Mouse (Mus musculus) WW6 (cell line): ENCODE results near the gene Gys1.
"Not testable (repeated sequence)": the region's sequence is repeated elsewhere in the genome, so short reads cannot be mapped to it uniquely, and the experiment has no call there.

Experiments
- DNase-seq: peaks from one replicate; pipeline ENCODE4 v3.0.0-alpha.2; 2013; ENCODE audit warnings: low read depth, low spot score

Gys1 gene

DNA sequence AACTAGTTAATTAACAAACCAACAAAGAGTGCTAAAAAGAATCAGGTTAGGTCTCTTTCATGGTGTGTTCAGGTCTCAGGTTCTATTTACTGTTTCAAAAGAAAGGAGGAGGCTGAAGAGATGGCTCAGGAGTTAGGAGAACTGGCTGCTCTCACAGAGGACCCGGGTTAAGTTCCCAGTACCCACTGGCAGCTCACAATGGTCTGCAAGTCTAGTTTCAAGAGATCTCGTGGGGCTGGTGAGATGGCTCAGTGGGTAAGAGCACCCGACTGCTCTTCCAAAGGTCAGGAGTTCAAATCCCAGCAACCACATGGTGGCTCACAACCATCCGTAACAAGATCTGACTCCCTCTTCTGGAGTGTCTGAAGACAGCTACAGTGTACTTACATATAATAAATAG lies 45.7 kb downstream of the Gys1 start:
- DNase-seq = not testable (repeated sequence)

GRCm38 (mm10) chr7:45481374-45481927 lies 46.8 kb downstream of the Gys1 start, which contains the start of gene Tulp2:
Tulp2 (plus strand) TSS chr7:45481877.
- no peak for DNase-seq

GRCm38 (mm10) chr7:45482166-45482565 lies 47.5 kb downstream of the Gys1 start:
- no peak for DNase-seq

GRCm38 (mm10) chr7:45484985-45485384 lies 50.3 kb downstream of the Gys1 start:
- not testable (repeated sequence) for DNase-seq

GRCm38 (mm10) chr7:45486158-45486557 lies 51.5 kb downstream of the Gys1 start:
- DNase-seq = no peak

GRCm38 (mm10) chr7:45486761-45487415 lies 52.2 kb downstream of the Gys1 start, which contains the start of gene Gm45808:
Gm45808 (minus strand) TSS chr7:45486811.
- DNase-seq = no peak

GRCm38 (mm10) chr7:45487861-45488292 lies 53.2 kb downstream of the Gys1 start:
- DNase-seq = no peak

DNA sequence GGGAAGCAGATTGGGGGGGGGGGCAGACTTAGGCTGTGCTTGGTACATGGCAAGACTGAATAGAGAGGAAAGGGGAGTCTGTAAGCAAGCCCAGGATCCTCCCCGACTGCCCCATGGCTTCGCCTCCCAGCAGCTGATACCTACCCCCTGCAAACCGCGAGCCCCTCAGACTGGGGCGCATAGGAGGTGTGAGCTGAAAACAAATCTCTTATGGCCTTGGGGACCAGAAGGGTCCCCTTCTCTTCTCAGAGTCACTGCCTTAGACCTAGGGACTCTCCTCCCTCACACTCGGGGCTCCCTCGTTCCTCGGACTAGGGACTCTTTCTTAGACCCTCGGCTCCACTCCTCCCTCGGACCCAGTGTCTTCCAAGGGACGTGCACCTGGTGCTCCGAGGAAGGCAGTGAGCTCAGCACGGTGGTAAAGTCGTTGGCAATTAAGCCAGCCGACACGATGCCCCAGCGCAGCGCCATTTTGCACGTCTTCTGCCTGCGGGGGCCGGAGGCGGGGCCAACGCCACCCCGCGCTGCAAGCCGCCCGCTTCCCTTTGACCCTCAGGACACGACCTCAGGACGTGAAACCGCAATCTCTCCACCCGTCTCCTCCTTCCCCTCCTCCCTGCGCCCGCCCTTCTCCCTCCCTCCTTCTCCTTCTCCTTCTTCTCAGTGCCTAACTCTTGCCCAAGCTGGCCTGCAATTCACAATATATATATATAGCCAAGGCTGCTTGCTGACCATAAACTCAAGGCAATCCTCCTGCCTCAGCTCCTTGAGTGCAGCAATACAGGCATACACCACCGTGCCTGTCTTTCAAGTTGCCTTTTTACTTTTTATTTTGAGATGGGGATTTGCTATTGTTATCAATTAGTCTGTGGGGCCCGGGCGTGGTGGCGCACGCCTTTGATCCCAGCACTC lies 53.9 kb downstream of the Gys1 start, which contains the start of gene Dhdh:
Gene Dhdh (minus strand): TSS at position 513 of the 912 bp plus-strand sequence.
- no peak for DNase-seq

DNA sequence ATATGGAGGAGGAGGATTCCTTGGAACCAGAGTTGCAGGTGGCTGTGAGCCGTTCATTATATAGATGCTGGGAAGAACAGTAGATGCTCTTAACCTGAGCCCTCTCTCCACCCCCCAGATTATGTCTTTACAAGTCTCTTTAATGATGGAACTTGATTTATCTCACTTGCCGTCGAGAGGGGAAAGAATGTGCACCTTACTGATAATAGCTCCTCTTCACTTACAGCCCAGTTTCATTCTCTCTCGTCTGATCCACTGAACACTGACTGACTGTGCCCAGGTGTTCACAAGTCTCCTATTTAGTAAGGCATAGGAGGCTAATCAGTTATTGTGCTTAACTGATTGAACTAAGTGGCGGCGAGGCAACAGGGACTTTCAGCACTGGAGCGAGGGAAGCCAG lies 54.9 kb downstream of the Gys1 start:
- DNase-seq = no peak

GRCm38 (mm10) chr7:45490822-45491221 lies 56.2 kb downstream of the Gys1 start:
- DNase-seq = no peak

DNA sequence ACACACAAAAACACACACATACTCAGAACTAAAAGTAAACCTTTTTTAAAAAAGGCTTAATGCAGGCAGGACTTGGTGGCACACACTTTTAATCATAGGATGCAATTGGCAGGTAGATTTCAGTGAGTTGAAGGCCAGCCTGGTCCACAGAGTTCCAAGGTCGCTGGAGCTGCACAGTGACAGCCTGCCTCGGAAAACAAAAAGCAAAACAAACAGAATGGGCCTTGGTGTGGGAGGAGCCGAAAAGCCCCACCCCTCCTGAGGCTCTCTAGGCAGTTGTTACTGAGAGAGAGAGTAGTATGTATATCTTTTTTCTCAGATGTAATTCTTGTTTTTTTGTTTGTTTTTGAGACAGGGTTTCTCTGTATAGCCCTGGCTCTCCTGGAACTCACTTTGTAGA lies 56.6 kb downstream of the Gys1 start:
- DNase-seq = no peak

- DNase-seq = no peak
These were observed 57.7 kb downstream of the Gys1 start for GRCm38 (mm10) chr7:45492225-45492844.

DNA sequence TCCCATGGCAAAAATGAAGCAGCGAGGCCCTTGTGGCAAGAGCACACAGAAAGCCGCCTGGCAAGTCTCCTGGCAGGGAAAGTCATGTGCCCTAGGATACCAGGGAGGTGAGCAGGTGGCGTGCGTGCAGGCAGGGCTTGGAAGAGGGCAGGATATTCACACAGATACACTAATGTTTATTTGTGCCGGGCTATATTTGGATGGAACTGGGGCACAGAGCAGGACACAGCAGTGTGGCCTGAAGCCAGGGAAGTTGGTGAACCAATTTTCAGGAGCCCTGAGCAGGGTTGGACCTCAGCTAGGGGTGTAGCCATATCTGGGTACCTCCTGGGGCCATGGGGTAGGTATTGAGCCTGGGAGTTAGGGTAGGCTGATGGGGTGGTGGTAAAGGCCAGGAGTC lies 58.3 kb downstream of the Gys1 start:
- no peak for DNase-seq

DNA sequence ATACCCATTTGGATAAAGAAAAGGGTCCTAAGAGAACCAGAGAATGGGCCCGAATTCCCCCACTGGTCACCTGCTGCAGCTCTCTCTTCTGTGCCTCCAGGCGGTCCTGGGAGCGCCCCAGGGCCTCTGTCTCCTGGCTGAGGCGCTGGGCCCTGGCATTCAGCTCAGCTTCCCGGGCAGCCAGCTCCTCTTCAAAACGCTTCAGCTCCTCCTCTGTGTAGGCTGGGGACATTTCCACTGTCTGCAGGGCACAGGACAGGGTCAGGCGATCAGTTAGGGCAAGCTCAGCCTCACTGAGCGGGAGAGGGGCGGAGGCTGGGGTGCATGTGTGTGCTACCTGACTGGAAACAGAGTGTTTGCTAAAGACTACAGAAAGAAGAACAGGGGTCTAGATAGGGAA lies 59.9 kb downstream of the Gys1 start:
- no peak for DNase-seq

- no peak for DNase-seq
These were observed 63.8 kb downstream of the Gys1 start for GRCm38 (mm10) chr7:45498427-45498826.
